Mouse (Mus musculus): ENCODE results near the gene Ptges2. TPM values are rescaled to one million over a fixed set of nuclear protein-coding genes. Genes with fewer than 3 reads are reported as not detected.

The Ptges2 gene
- polyA plus RNA-seq, 1 experiment from 2014 or later: 26.2 TPM

DNA sequence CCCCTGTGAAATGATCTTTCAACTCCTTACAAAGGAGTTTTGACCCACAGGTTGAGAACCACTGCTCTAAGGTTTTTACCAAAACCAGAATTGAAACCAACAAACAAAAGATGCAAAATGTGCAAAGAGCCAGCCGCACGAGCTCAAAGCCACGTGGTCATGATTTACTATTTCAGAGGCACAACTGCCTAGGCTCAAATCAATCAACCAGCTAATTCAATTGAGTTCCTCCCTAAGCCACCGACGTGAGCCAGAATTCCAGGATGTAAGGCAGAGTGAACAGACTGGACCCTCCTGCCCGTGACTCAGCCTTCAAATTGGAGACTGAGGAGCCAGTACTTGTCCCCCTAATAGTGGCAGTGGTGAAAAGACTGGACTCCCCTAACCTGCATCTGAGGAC is 43.5 kb downstream of the Ptges2 start:
- Histone ChIP-seq H3K27me3 (ENCODE audit: low read depth, poor library complexity, severe bottlenecking) (no peaks in the 10 kb centered on the region), H3K36me3 (no peaks in the 10 kb centered on the region), H3K4me1 (peaks cover 46% of the 10 kb centered on the region), H3K27ac (replicated peaks) (peak overlapping the region; percentile 43), H3K4me3 (no peak overlapping the region), H3K9me3 (replicated peaks) (no peaks in the 10 kb centered on the region)
- 59% methylated on average over 6 of the region's 6 CpGs for WGBS
- no peak for DNase-seq (ENCODE audit: low spot score)

DNA sequence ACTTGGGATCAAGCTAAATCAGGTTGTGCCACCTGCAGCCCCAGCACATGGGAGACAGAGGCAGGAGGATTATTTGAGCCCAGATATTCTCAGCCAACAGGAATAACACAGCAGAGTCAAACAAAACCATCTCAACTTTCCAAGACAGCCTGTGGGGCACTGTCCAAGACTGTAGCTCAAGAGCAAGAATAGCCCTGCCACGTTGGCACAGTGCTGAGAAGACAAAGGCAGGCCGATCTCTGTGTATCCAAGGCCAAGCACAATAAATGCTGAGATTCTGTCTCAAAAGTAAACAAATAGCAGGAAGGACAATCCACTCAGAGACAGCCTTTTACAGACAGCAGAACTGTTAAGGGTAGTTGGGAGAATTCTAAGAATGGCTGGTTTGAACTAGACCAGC is 44.5 kb downstream of the Ptges2 start:
- WGBS: 82% methylated on average over 2 of the region's 2 CpGs
- Histone ChIP-seq H3K4me1 (peaks cover 46% of the 10 kb centered on the region), H3K9me3 (replicated peaks) (no peaks in the 10 kb centered on the region), H3K36me3 (peaks cover 2% of the 10 kb centered on the region; the same call in 1 of the 2 replicates), H3K27ac (replicated peaks) (peak overlapping the region; percentile 40; the same call in 1 of the 2 replicates), H3K27me3 (ENCODE audit: low read depth, poor library complexity, severe bottlenecking) (no peaks in the 10 kb centered on the region), H3K4me3 (no peak overlapping the region)
- DNase-seq (ENCODE audit: low spot score): no peak

- Histone ChIP-seq H3K4me1 (peaks cover 46% of the 10 kb centered on the region), H3K27me3 (ENCODE audit: low read depth, poor library complexity, severe bottlenecking) (no peaks in the 10 kb centered on the region), H3K36me3 (peaks cover 6% of the 10 kb centered on the region; the same call in 1 of the 2 replicates), H3K4me3 (no peak overlapping the region), H3K9me3 (replicated peaks) (no peaks in the 10 kb centered on the region), H3K27ac (replicated peaks) (no peak overlapping the region)
- no peak for DNase-seq (ENCODE audit: low spot score)
- 87% methylated on average over 1 of the region's 1 CpGs for WGBS
Measured at GRCm38 (mm10) chr2:32440632-32441031, 44.9 kb downstream of the Ptges2 start.

DNA sequence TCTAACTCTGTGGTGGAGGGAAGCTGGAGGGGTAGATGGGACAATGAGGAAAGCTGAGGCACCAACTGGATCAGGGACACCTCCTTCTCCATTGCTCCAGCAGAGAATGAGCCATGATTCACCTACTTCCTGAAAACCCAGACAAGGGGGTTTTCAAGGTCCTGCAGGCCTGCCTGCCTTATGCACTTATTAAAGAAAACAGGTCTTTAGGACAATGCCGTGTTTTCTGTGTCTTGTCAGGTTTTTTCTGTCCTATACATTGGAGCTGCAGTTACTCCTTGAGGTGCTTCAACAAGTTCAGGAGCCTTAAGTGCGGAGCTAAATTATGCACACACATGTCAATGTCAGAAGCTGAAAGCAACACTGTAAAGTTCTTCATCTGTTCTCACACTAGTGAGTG is 45.9 kb downstream of the Ptges2 start:
- H3K27ac ChIP-seq (replicated peaks): no peak overlapping the region
- H3K36me3 ChIP-seq: peaks cover 9% of the 10 kb centered on the region; the same call in 1 of the 2 replicates
- H3K4me1 ChIP-seq: peaks cover 37% of the 10 kb centered on the region
- DNase-seq (ENCODE audit: low spot score): no peak
- H3K9me3 ChIP-seq (replicated peaks): no peaks in the 10 kb centered on the region
- no peaks in the 10 kb centered on the region for H3K27me3 ChIP-seq (ENCODE audit: low read depth, poor library complexity, severe bottlenecking)
- 95% methylated on average over 2 of the region's 2 CpGs for WGBS
- H3K4me3 ChIP-seq: no peak overlapping the region

DNA sequence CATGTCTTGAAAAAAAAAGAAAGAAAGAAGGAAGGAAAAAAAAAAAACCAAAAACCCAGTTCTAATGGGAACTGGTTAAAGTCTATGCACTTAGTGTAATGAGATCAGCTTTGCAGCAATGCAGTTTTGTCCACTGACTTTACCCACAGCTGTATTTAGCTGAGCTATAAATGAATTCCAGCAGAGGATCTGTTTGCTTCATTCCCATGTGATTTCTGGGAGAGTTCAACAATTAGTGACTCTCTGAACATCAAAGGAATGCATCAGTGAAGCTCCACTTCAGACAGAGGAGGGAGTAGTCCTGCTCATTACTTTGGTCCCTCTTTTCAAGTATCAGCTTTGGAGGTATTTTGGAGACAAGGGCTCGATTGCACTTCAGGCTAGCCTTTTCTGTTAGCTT is 49.8 kb downstream of the Ptges2 start:
- H3K4me1 ChIP-seq: peaks cover 20% of the 10 kb centered on the region
- no peak for DNase-seq (ENCODE audit: low spot score)
- H3K9me3 ChIP-seq (replicated peaks): no peaks in the 10 kb centered on the region
- H3K36me3 ChIP-seq: peaks cover 9% of the 10 kb centered on the region; the same call in 1 of the 2 replicates
- no peak overlapping the region for H3K27ac ChIP-seq (replicated peaks)
- no peaks in the 10 kb centered on the region for H3K27me3 ChIP-seq (ENCODE audit: low read depth, poor library complexity, severe bottlenecking)
- WGBS: 97% methylated on average over 1 of the region's 1 CpGs
- no peak overlapping the region for H3K4me3 ChIP-seq

- WGBS: 88% methylated on average over 9 of the region's 9 CpGs
- Histone ChIP-seq H3K4me1 (peaks cover 27% of the 10 kb centered on the region), H3K36me3 (peaks cover 9% of the 10 kb centered on the region; the same call in 1 of the 2 replicates), H3K9me3 (replicated peaks) (no peaks in the 10 kb centered on the region), H3K27ac (replicated peaks) (no peak overlapping the region), H3K4me3 (no peak overlapping the region), H3K27me3 (ENCODE audit: low read depth, poor library complexity, severe bottlenecking) (no peaks in the 10 kb centered on the region)
- no peak for DNase-seq (ENCODE audit: low spot score)
Measured at GRCm38 (mm10) chr2:32447264-32447936, 51.7 kb downstream of the Ptges2 start.

DNA sequence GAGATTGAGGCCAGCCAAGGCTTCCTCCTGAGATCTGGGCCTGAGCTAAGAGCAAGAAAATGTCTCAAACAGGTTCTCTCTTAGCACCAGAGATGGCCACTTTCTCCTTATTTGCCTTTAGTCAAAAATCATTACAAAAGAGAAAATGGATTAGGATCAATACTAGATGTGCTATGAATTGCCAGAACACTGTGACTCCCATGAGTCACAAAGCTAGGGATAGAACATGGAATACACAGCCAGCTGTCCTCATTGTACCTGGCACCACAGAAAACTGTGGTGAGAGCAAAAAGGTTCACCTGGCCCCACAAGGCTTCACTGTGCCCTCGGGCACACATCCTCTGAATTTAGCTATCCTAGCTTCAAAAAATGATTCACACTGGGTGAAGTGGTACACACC is 52.8 kb downstream of the Ptges2 start:
- Histone ChIP-seq H3K9me3 (replicated peaks) (no peaks in the 10 kb centered on the region), H3K27me3 (ENCODE audit: low read depth, poor library complexity, severe bottlenecking) (no peaks in the 10 kb centered on the region), H3K27ac (replicated peaks) (no peak overlapping the region), H3K36me3 (peaks cover 9% of the 10 kb centered on the region; the same call in 1 of the 2 replicates), H3K4me1 (peaks cover 37% of the 10 kb centered on the region), H3K4me3 (no peak overlapping the region)
- no peak for DNase-seq (ENCODE audit: low spot score)
- 91% methylated on average over 1 of the region's 1 CpGs for WGBS

- no peaks in the 10 kb centered on the region for H3K27me3 ChIP-seq (ENCODE audit: low read depth, poor library complexity, severe bottlenecking)
- DNase-seq (ENCODE audit: low spot score): no peak
- H3K9me3 ChIP-seq (replicated peaks): no peaks in the 10 kb centered on the region
- peaks cover 40% of the 10 kb centered on the region for H3K4me1 ChIP-seq
- H3K4me3 ChIP-seq: peak within 1 kb of the TSS; percentile 86
- WGBS: 81% methylated on average over 15 of the region's 15 CpGs
- H3K36me3 ChIP-seq: peaks cover 11% of the 10 kb centered on the region
- H3K27ac ChIP-seq (replicated peaks): peak within 1 kb of the TSS; percentile 90
Measured at GRCm38 (mm10) chr2:32449761-32450754, 54.4 kb downstream of the Ptges2 start, which contains the start of gene Naif1. Naif1 (plus strand) TSS chr2:32450457.

DNA sequence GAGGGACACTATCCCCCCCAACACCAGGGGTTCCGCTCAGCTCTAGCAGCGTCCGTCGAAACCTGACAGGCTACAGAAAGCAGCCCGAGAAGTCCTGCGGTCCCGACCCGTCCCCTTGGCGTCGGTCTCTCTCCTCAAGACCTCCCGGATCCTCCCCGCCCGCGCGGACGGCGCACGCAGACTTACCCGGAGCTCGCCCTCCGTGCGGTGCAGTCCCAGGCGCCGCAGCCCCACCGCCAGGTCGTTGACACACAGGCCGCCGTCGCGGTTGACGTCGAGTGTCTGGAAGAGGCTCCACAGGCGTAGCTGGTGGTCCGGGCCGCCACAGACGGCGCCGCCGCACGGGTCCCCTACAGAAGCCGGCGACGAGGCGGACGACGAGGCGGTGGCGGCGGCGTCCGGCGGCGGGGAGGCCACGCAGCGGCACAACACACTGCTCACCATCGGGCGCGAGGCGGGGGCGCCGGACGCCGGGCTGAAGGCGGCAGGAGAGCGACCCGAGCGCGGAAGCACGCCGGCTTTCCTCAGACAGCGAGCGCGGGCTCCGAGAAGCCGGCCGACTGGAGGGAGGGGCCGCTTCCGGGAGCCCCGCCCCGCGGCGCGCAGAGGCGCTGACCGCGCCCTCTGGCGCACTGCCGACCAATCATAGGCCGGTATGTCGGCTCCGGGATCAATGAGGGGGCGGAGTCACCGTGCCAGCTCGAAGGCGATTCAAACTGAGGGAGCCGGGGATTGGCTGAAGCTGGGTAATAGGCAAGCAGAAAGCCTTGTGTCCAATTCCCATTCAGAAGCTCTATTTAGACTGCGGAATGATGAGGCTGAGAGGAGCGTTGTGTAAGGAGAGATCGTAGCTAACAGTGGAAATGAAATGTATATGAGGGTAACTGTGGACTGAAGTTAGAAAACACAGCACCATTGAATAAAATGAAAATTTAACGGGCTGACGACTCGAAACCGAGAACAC is 55.5 kb downstream of the Ptges2 start, which contains the start of gene Slc25a25:
Gene Slc25a25, minus strand, starts transcription at position 565 of the 964 bp plus-strand sequence.
- peaks cover 40% of the 10 kb centered on the region for H3K4me1 ChIP-seq
- no peaks in the 10 kb centered on the region for H3K9me3 ChIP-seq (replicated peaks)
- no peaks in the 10 kb centered on the region for H3K27me3 ChIP-seq (ENCODE audit: low read depth, poor library complexity, severe bottlenecking)
- peak within 1 kb of the TSS; percentile 90 for H3K27ac ChIP-seq (replicated peaks)
- H3K36me3 ChIP-seq: peaks cover 13% of the 10 kb centered on the region
- peak within 1 kb of the TSS; percentile 86 for H3K4me3 ChIP-seq
- under 1% methylated on average over 103 of the region's 103 CpGs for WGBS
- DNase-seq (ENCODE audit: low spot score): peak; percentile 98

DNA sequence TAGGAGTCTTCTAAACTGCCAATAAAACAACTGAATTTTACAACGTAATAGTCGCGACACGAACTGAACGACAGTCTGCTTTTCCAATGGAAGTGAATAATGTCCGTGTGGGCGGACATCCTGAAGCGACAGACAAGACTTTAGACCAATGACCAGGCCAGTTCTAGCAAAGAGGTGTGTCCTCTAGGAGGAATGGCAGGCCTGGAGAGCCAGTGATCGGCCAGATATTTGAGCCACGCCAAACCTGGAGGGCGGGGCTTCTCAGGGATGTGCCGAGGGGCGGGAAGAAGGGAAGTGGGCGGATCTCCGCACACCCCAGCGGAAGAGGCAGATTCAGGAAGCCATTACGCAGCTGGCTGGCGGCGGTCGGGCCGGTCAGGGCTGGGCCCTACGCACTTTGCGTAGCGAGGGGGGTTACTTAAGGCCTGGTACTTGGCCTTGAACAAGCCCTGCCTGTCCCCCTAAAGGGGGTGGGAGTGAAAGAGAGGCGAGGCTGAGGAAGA is 56.2 kb downstream of the Ptges2 start:
- Histone ChIP-seq H3K4me1 (peaks cover 40% of the 10 kb centered on the region), H3K27me3 (ENCODE audit: low read depth, poor library complexity, severe bottlenecking) (no peaks in the 10 kb centered on the region), H3K36me3 (peaks cover 18% of the 10 kb centered on the region), H3K9me3 (replicated peaks) (no peaks in the 10 kb centered on the region), H3K4me3 (peak overlapping the region; percentile 86), H3K27ac (replicated peaks) (peak overlapping the region; percentile 90)
- under 1% methylated on average over 25 of the region's 25 CpGs for WGBS
- peak; percentile 98 for DNase-seq (ENCODE audit: low spot score)

- no peak for DNase-seq (ENCODE audit: low spot score)
- 96% methylated on average over 16 of the region's 16 CpGs for WGBS
Measured at GRCm38 (mm10) chr2:32452441-32452971, 56.8 kb downstream of the Ptges2 start.

More at GRCm38 (mm10) chr2:32452441-32452971, 56.8 kb downstream of the Ptges2 start:
- no peaks in the 10 kb centered on the region for H3K27me3 ChIP-seq (ENCODE audit: low read depth, poor library complexity, severe bottlenecking)
- no peaks in the 10 kb centered on the region for H3K9me3 ChIP-seq (replicated peaks)
- peak overlapping the region; percentile 90 for H3K27ac ChIP-seq (replicated peaks)
- peak overlapping the region; percentile 86 for H3K4me3 ChIP-seq
- H3K4me1 ChIP-seq: peaks cover 40% of the 10 kb centered on the region
- peaks cover 18% of the 10 kb centered on the region for H3K36me3 ChIP-seq

Measured in midbrain, embryonic 10.5 days (tissue).